Mouse (Mus musculus) C2C12 (cell line): Measurements from ENCODE around the gene Edil3.

Source experiments
- CTCF ChIP-seq: IDR thresholded peaks from one replicate; pipeline ENCODE4 v1.5.1; 2011; ENCODE audit not compliant: control insufficient read depth, insufficient read depth, insufficient read length
- FOSL1 ChIP-seq: IDR thresholded peaks from one replicate; pipeline ENCODE4 v1.8.0; 2011; ENCODE audit warnings: mild to moderate bottlenecking, low read length; ENCODE audit not compliant: poor library complexity, insufficient read depth, severe bottlenecking
- MYOD1 ChIP-seq: IDR thresholded peaks from one replicate; pipeline ENCODE4 v1.6.1; 2011; ENCODE audit warnings: low read depth; ENCODE audit not compliant: control insufficient read depth, insufficient read length
- USF1 ChIP-seq: IDR thresholded peaks from one replicate; pipeline ENCODE4 v1.6.1; 2011; ENCODE audit warnings: low read depth, mild to moderate bottlenecking, control low read depth, moderate library complexity

DNA sequence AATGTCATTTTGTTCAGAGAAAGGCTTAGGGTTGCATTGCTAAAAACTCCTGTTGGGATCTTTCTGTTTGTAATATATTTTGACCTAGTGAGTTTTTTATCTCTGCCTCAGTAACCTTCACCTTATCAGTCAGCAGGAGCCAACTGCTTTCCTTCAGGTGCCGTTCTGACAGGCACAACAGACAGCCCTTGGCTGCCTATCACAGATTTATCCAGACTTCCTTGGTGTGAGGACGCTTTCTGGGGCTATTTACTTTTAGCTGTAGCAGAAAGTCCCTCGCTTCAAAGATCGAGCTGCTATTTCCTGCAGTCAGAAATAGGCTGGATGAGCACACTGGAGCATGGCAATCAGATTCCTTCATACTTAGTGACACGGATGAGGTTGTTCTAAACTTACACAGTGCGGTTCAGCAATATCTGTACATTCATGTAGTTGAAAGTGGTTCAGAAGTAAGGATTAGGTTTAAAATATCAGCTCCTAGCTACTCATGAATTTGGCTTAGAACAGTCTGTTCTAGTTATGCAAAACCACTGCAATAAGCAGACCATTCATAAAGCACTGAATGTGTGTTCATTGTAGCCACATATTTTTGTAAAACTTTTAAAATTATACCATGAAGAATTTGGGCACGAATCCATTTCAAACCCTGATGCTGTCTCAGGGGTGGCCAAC is 514.8 kb downstream of the Edil3 start:
- no peak for TF ChIP-seq CTCF
- TF ChIP-seq USF1 = no peak
- TF ChIP-seq FOSL1 = no peak
- TF ChIP-seq MYOD1 = no peak
